18 mouse cellular contexts compared by ENCODE assay signal in the genomic region with DNA sequence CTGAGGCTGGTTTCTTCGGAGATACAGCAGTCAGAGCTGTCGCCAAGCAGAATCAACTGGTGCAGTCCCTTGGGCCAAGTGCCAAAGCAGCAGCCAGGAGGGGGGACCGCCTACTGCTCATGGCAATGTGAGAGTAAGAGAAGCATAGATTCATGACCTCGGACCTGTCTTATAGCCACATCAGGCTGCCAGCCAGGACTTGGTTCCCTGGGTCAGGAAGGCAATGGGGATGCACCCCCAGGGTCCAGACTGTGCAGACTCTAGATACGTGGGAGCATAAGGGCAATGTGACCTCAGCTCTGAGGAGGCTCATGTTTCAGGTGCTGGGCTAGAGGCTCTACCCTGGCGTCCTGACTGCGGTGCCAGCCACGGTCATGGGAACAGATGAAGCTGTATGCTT. TPM values are rescaled to one million over a fixed set of nuclear protein-coding genes. Genes with fewer than 3 reads are reported as not detected.
A peak's percentile ranks its signal among the peaks of the same experiment; 100 is the strongest.
DNase-seq lines count a peak whose midpoint lies in the region; ATAC-seq and TF ChIP-seq lines count a peak whose summit lies in the region.
"Had no signal": no experiment of that assay in that cellular context is flagged by ENCODE, and none has a peak within 500 bp of the region (broad histone marks: within the 10 kb centered on the region; RNA-seq: fewer than 3 reads in every experiment).

No protein-coding gene starts in this region.

- no peak for TF ChIP-seq CTCF in liver, postnatal 0 days (IDR thresholded peaks at IDR 0.05; ENCODE audit: low read depth)

- H3K27ac ChIP-seq in heart, embryonic 15.5 days, result no peak overlapping the region
- H3K27ac ChIP-seq in heart, embryonic 12.5 days (ENCODE audit: poor library complexity, severe bottlenecking), result no peak overlapping the region
- no peak overlapping the region for H3K27ac ChIP-seq in liver, postnatal 0 days (ENCODE audit: low read depth)
- H3K27ac ChIP-seq: limb, embryonic 15.5 days; midbrain, embryonic 15.5 days; stomach, postnatal 0 days had no signal

- ATAC-seq in heart, embryonic 15.5 days (replicated peaks; ENCODE audit: insufficient number of reproducible peaks, insufficient read depth, low FRiP score, low read depth), result 0 out of 2 replicates have a peak, but pooled peaks have one; percentile 18
- ATAC-seq in heart, embryonic 12.5 days (ENCODE audit: insufficient number of reproducible peaks, low FRiP score), result no peak
- no peak for ATAC-seq in liver, postnatal 0 days
- ATAC-seq: hindbrain, embryonic 16.5 days; midbrain, embryonic 15.5 days had no signal

- no peak overlapping the region for H3K4me2 ChIP-seq in heart, embryonic 15.5 days
- H3K4me2 ChIP-seq in heart, embryonic 12.5 days, result no peak overlapping the region
- no peak overlapping the region for H3K4me2 ChIP-seq in liver, postnatal 0 days (ENCODE audit: low read depth, low read length)
- H3K4me2 ChIP-seq: limb, embryonic 15.5 days; midbrain, embryonic 15.5 days had no signal

- no peaks in the 10 kb centered on the region for H3K9me3 ChIP-seq in heart, embryonic 15.5 days (replicated peaks)
- no peaks in the 10 kb centered on the region for H3K9me3 ChIP-seq in heart, embryonic 12.5 days (replicated peaks)
- no peaks in the 10 kb centered on the region for H3K9me3 ChIP-seq in liver, postnatal 0 days (ENCODE audit: low read length)
- H3K9me3 ChIP-seq: limb, embryonic 15.5 days; midbrain, embryonic 15.5 days had no signal

- no peak overlapping the region for H3K4me3 ChIP-seq in heart, embryonic 15.5 days
- H3K4me3 ChIP-seq in heart, embryonic 12.5 days, result no peak overlapping the region
- no peak overlapping the region for H3K4me3 ChIP-seq in liver, postnatal 0 days (ENCODE audit: low read depth, low read length)
- H3K4me3 ChIP-seq: limb, embryonic 15.5 days; midbrain, embryonic 15.5 days had no signal

- no peak overlapping the region for H3K9ac ChIP-seq in heart, embryonic 15.5 days
- no peak overlapping the region for H3K9ac ChIP-seq in heart, embryonic 12.5 days
- H3K9ac ChIP-seq in liver, postnatal 0 days (replicated peaks), result no peak overlapping the region
- H3K9ac ChIP-seq: limb, embryonic 15.5 days; midbrain, embryonic 15.5 days had no signal

- H3K27me3 ChIP-seq in heart, embryonic 15.5 days, result 0 out of 2 replicates have a peak, but pooled peaks cover 9% of the 10 kb centered on the region
- H3K27me3 ChIP-seq in heart, embryonic 12.5 days (replicated peaks), result 0 out of 2 replicates have a peak, but pooled peaks cover 27% of the 10 kb centered on the region
- H3K27me3 ChIP-seq in liver, postnatal 0 days (ENCODE audit: insufficient read depth, low read length), result no peaks in the 10 kb centered on the region
- H3K27me3 ChIP-seq: limb, embryonic 15.5 days; midbrain, embryonic 15.5 days had no signal

- peak; percentile 38 for DNase-seq in kidney, postnatal 14 days
- no peak for DNase-seq in kidney, postnatal 25 days
- DNase-seq in MN1 (ENCODE audit: low spot score), result peak; percentile 28
- DNase-seq in gastrocnemius, adult 8-10 months (ENCODE audit: low spot score in 2 of 2), result peak; percentile 57 to 67
- DNase-seq in frontal cortex, postnatal 36 days (ENCODE audit: low spot score in 2 of 2), result no peak
- DNase-seq in liver, postnatal 0 days, result no peak
- DNase-seq: cerebellum, adult 9-11 months; kidney, adult 11 months; lung, adult 2 months; right cerebral cortex, postnatal 25 days; thymus, postnatal 25 days had no signal

- WGBS in heart, embryonic 15.5 days, result 56% methylated on average over 8 of the region's 8 CpGs
- 60% methylated on average over 8 of the region's 8 CpGs for whole genome bisulfite sequencing in heart, embryonic 12.5 days
- WGBS in liver, postnatal 0 days (ENCODE audit: insufficient replicate concordance), result 83% methylated on average over 8 of the region's 8 CpGs

- peaks cover 6% of the 10 kb centered on the region for H3K4me1 ChIP-seq in heart, embryonic 15.5 days (replicated peaks)
- H3K4me1 ChIP-seq in heart, embryonic 12.5 days (replicated peaks), result peaks cover 6% of the 10 kb centered on the region; the same call in 1 of the 2 replicates
- no peaks in the 10 kb centered on the region for H3K4me1 ChIP-seq in liver, postnatal 0 days (ENCODE audit: insufficient read depth)
- H3K4me1 ChIP-seq: midbrain, embryonic 15.5 days had no signal

- TF ChIP-seq EP300 in liver, postnatal 0 days (IDR thresholded peaks at IDR 0.05; ENCODE audit: low read depth), result no peak

- H3K36me3 ChIP-seq in heart, embryonic 15.5 days, result 0 out of 2 replicates have a peak, but pooled peaks cover 3% of the 10 kb centered on the region
- H3K36me3 ChIP-seq in heart, embryonic 12.5 days, result peaks cover 11% of the 10 kb centered on the region
- no peaks in the 10 kb centered on the region for H3K36me3 ChIP-seq in liver, postnatal 0 days (replicated peaks; ENCODE audit: insufficient read depth, low read length)
- H3K36me3 ChIP-seq: limb, embryonic 15.5 days had no signal

RNA-seq across cellular contexts. Expression of gene Jag2, which starts 25.6 kb away (rescaled TPM):
- 3.7 and 6.6 TPM in 2 replicates for polyA plus RNA-seq in heart, embryonic 15.5 days (2015; fragmentation: Nextera tagmentation; extraction: Ambion mirVana)
- polyA plus RNA-seq in heart, embryonic 12.5 days (2016; fragmentation: Nextera tagmentation; extraction: Ambion mirVana), result 2.6 TPM in 2 replicates
- 10 to 100 TPM; 22.3 to 31.0 (median 26.7) TPM for total RNA-seq in gastrocnemius, adult 8-10 months (2022)
- 0.14 and 0.22 TPM in 2 replicates for polyA plus RNA-seq in liver, postnatal 0 days (2015; fragmentation: Nextera tagmentation; extraction: Ambion mirVana)

RNA-seq across cellular contexts. Expression of gene Gpr132, which starts 35.9 kb away (rescaled TPM):
- 0.19 and 2.2 TPM in 2 replicates for polyA plus RNA-seq in heart, embryonic 15.5 days (2015; fragmentation: Nextera tagmentation; extraction: Ambion mirVana)
- polyA plus RNA-seq in heart, embryonic 12.5 days (2016; fragmentation: Nextera tagmentation; extraction: Ambion mirVana), result not detected in 2 replicates
- not detected for total RNA-seq in gastrocnemius, adult 8-10 months (2022)
- 0.26 and 0.34 TPM in 2 replicates for polyA plus RNA-seq in liver, postnatal 0 days (2015; fragmentation: Nextera tagmentation; extraction: Ambion mirVana)
- total RNA-seq: layer of hippocampus, postnatal 10 days had no signal

RNA-seq across cellular contexts. Expression of gene Nudt14, which starts 38.0 kb away (rescaled TPM):
- 32.1 and 48.3 TPM in 2 replicates for polyA plus RNA-seq in heart, embryonic 15.5 days (2015; fragmentation: Nextera tagmentation; extraction: Ambion mirVana)
- 38.3 and 41.7 TPM in 2 replicates for polyA plus RNA-seq in heart, embryonic 12.5 days (2016; fragmentation: Nextera tagmentation; extraction: Ambion mirVana)
- 1 to 10 TPM; 5.2 to 8.8 (median 7.5) TPM for total RNA-seq in gastrocnemius, adult 8-10 months (2022)
- polyA plus RNA-seq in liver, postnatal 0 days (2015; fragmentation: Nextera tagmentation; extraction: Ambion mirVana), result 30.0 and 30.6 TPM in 2 replicates

Comparison
In these comparisons a context has a peak if more than half of its experiments do, and no peak if none do; other contexts are left out.
1. DNase-seq: peak in kidney, postnatal 14 days (single experiment), MN1 (single experiment) and gastrocnemius, adult 8-10 months (2 of 2); none in kidney, postnatal 25 days (0 of 2), frontal cortex, postnatal 36 days (0 of 2) and liver, postnatal 0 days (single experiment).